Comparison of ENCODE assay signal across 10 mouse cellular contexts in the genomic region with DNA sequence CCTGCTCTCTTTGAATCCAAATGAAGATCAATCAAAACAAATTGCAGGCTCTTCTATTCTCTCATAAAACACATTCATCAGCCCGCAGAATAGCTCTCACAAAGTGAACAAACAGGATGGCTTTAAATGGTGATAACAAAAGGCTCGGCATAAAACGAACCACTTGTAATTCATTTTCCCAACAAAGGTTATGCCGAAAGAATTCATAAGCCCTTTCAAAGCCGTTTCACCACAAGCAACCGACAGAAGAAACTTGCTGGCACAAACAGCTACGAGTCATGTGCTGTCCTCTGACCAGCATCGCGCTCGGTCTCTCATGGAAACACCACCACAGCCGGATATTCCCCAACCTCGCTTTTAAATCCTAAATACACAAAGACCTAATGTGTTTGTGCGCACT. TPM values are rescaled to one million over a fixed set of nuclear protein-coding genes. Genes with fewer than 3 reads are reported as not detected.
DNase-seq lines count a peak whose midpoint lies in the region; ATAC-seq and TF ChIP-seq lines count a peak whose summit lies in the region.
"Had no signal": no experiment of that assay in that cellular context is flagged by ENCODE, and none has a peak within 500 bp of the region (broad histone marks: within the 10 kb centered on the region; RNA-seq: fewer than 3 reads in every experiment).

No protein-coding gene starts in this region.

- no peak overlapping the region for H3K27ac ChIP-seq in heart, embryonic 15.5 days
- H3K27ac ChIP-seq in heart, embryonic 11.5 days (ENCODE audit: low read depth, low read length): no peak overlapping the region
- H3K27ac ChIP-seq in midbrain, postnatal 0 days (ENCODE audit: low read depth, low read length): no peak overlapping the region
- H3K27ac ChIP-seq in kidney, embryonic 15.5 days: no peak overlapping the region
- H3K27ac ChIP-seq: liver, embryonic 15.5 days had no signal

- no peak for TF ChIP-seq CTCF in midbrain, postnatal 0 days (IDR thresholded peaks at IDR 0.05)

- peaks cover 29% of the 10 kb centered on the region for H3K4me1 ChIP-seq in heart, embryonic 15.5 days (replicated peaks)
- H3K4me1 ChIP-seq in heart, embryonic 11.5 days (ENCODE audit: control insufficient read depth, insufficient read depth, low read length): peaks cover 30% of the 10 kb centered on the region
- H3K4me1 ChIP-seq in midbrain, postnatal 0 days (ENCODE audit: insufficient read depth, low read length): no peaks in the 10 kb centered on the region
- H3K4me1 ChIP-seq in kidney, embryonic 15.5 days: 0 out of 2 replicates have a peak, but pooled peaks cover 4% of the 10 kb centered on the region

- no peaks in the 10 kb centered on the region for H3K9me3 ChIP-seq in heart, embryonic 15.5 days (replicated peaks)
- no peaks in the 10 kb centered on the region for H3K9me3 ChIP-seq in heart, embryonic 11.5 days (replicated peaks; ENCODE audit: control insufficient read depth, low read length)
- no peaks in the 10 kb centered on the region for H3K9me3 ChIP-seq in midbrain, postnatal 0 days (ENCODE audit: low read length)
- H3K9me3 ChIP-seq in kidney, embryonic 15.5 days (replicated peaks): no peaks in the 10 kb centered on the region
- H3K9me3 ChIP-seq: G1E; liver, embryonic 15.5 days had no signal

- WGBS in heart, embryonic 15.5 days: 69% methylated on average over 13 of the region's 13 CpGs
- 84% methylated on average over 13 of the region's 13 CpGs for WGBS in heart, embryonic 11.5 days (ENCODE audit: insufficient replicate concordance)
- WGBS in midbrain, postnatal 0 days: 18% methylated on average over 13 of the region's 13 CpGs
- WGBS in kidney, embryonic 15.5 days: 81% methylated on average over 13 of the region's 13 CpGs

- H3K36me3 ChIP-seq in heart, embryonic 15.5 days: no peaks in the 10 kb centered on the region
- no peaks in the 10 kb centered on the region for H3K36me3 ChIP-seq in heart, embryonic 11.5 days (ENCODE audit: control insufficient read depth, insufficient read depth, low read length)
- no peaks in the 10 kb centered on the region for H3K36me3 ChIP-seq in midbrain, postnatal 0 days (ENCODE audit: insufficient read depth, low read length)
- no peaks in the 10 kb centered on the region for H3K36me3 ChIP-seq in kidney, embryonic 15.5 days
- H3K36me3 ChIP-seq: liver, embryonic 15.5 days had no signal

- no peak for ATAC-seq in heart, embryonic 15.5 days (replicated peaks; ENCODE audit: insufficient number of reproducible peaks, insufficient read depth, low FRiP score, low read depth)
- no peak for ATAC-seq in heart, embryonic 11.5 days (replicated peaks; ENCODE audit: insufficient number of reproducible peaks, low FRiP score, low TSS enrichment)
- ATAC-seq in midbrain, postnatal 0 days (ENCODE audit: low FRiP score): no peak
- ATAC-seq in monocyte, adult 5-6 weeks (replicated peaks; ENCODE audit: insufficient number of reproducible peaks, low FRiP score, low TSS enrichment, poor library complexity, severe bottlenecking): no peak
- no peak for ATAC-seq in kidney, embryonic 15.5 days (replicated peaks; ENCODE audit: low FRiP score)

- H3K9ac ChIP-seq in heart, embryonic 15.5 days: no peak overlapping the region
- no peak overlapping the region for H3K9ac ChIP-seq in heart, embryonic 11.5 days (ENCODE audit: low read depth, low read length)
- no peak overlapping the region for H3K9ac ChIP-seq in midbrain, postnatal 0 days (replicated peaks; ENCODE audit: low read length, poor library complexity, severe bottlenecking)
- no peak overlapping the region for H3K9ac ChIP-seq in kidney, embryonic 15.5 days
- H3K9ac ChIP-seq: liver, embryonic 15.5 days had no signal

- DNase-seq in cerebellum, postnatal 25 days: peak; percentile 27 to 42
- peak; percentile 22 for DNase-seq in heart, postnatal 4 days
- peak; percentile 65 for DNase-seq in midbrain, postnatal 0 days (ENCODE audit: low spot score)
- DNase-seq in ovary, postnatal 10 days (ENCODE audit: low spot score): no peak

- no peaks in the 10 kb centered on the region for H3K27me3 ChIP-seq in heart, embryonic 15.5 days
- H3K27me3 ChIP-seq in heart, embryonic 11.5 days (ENCODE audit: control insufficient read depth, insufficient read depth, low read length): no peaks in the 10 kb centered on the region
- no peaks in the 10 kb centered on the region for H3K27me3 ChIP-seq in midbrain, postnatal 0 days (ENCODE audit: insufficient read depth, low read length)
- no peaks in the 10 kb centered on the region for H3K27me3 ChIP-seq in kidney, embryonic 15.5 days
- H3K27me3 ChIP-seq: liver, embryonic 15.5 days had no signal

- H3K4me3 ChIP-seq in heart, embryonic 15.5 days: no peak overlapping the region
- H3K4me3 ChIP-seq in heart, embryonic 11.5 days (ENCODE audit: low read depth, low read length): no peak overlapping the region
- no peak overlapping the region for H3K4me3 ChIP-seq in midbrain, postnatal 0 days (ENCODE audit: low read depth, low read length)
- no peak overlapping the region for H3K4me3 ChIP-seq in kidney, embryonic 15.5 days (replicated peaks)
- H3K4me3 ChIP-seq: liver, embryonic 15.5 days had no signal

- H3K4me2 ChIP-seq in heart, embryonic 15.5 days: peak overlapping the region; percentile 7; the same call in 1 of the 2 replicates
- no peak overlapping the region for H3K4me2 ChIP-seq in heart, embryonic 11.5 days
- peak overlapping the region; percentile 30 for H3K4me2 ChIP-seq in midbrain, postnatal 0 days (ENCODE audit: low read depth, low read length, poor library complexity, severe bottlenecking)
- no peak overlapping the region for H3K4me2 ChIP-seq in kidney, embryonic 15.5 days

RNA-seq across cellular contexts. Expression of a gene that starts 23.8 kb away (rescaled TPM):
- 43.2 and 45.5 TPM in 2 replicates for polyA plus RNA-seq in heart, embryonic 15.5 days (2015; fragmentation: Nextera tagmentation; extraction: Ambion mirVana)
- polyA plus RNA-seq in heart, embryonic 11.5 days (2014; fragmentation: Nextera tagmentation; extraction: Ambion mirVana): 42.6 and 43.5 TPM in 2 replicates
- total RNA-seq in heart, postnatal 4 days (2021): 10 to 100 TPM; 34.7 to 37.2 TPM
- total RNA-seq in midbrain, postnatal 0 days (2014; rRNA removed): 19.7 and 30.4 TPM in 2 replicates
- 55.2 and 61.4 TPM in 2 replicates for polyA plus RNA-seq in midbrain, postnatal 0 days (2015; fragmentation: Nextera tagmentation; extraction: Ambion mirVana)
- total RNA-seq in monocyte, adult 5-6 weeks (2017): 4.5 to 9.5 TPM (median 9.4 TPM) in 3 replicates
- 48.0 and 49.7 TPM in 2 replicates for polyA plus RNA-seq in kidney, embryonic 15.5 days (2015; fragmentation: Nextera tagmentation; extraction: Ambion mirVana)

Comparison
In these comparisons a context has a peak if more than half of its experiments do, and no peak if none do; other contexts are left out.
1. H3K4me2 ChIP-seq: peak in heart, embryonic 15.5 days (single experiment) and midbrain, postnatal 0 days (single experiment); none in heart, embryonic 11.5 days (single experiment) and kidney, embryonic 15.5 days (single experiment).